Mouse (Mus musculus): ENCODE measurements around the gene Zfp385a. TPM values are rescaled to one million over a fixed set of nuclear protein-coding genes. Genes with fewer than 3 reads are reported as not detected.

Zfp385a gene
- total RNA-seq, 2 experiments from 2014 or later, result 12.9 to 13.0 TPM

DNA sequence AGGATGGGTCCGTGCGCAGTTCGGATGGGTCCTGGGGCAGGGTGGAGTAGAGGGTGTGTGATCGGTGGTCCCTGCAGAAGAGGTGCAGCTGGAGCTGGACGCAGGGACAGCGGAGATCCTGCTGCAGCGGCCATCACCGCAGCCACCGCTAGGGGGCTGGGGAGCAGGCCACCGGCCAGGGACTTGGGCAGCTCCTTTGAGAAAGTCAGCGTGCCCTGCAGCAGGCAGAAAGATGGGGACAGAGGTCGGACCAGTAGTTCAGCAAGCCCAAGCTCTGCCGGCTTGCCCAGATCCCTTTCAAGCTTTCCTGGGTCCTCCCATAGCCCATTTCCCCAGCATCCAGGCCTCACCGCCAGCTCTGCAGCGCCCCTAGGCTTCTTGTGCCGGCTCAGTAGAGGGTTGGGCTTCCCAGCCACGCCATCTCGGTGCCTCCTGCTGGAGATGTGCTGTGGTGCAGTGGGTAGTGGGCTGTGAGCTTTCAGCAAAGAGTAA lies 24.8 kb downstream of the Zfp385a start:
- intact Hi-C loops (cut with DNase I), result loop anchor here (5.0 kb wide), 1 partner anchor 328 kb away; no protein-coding TSS in a partner anchor
- DNase-seq, result peak; percentile 85

DNA sequence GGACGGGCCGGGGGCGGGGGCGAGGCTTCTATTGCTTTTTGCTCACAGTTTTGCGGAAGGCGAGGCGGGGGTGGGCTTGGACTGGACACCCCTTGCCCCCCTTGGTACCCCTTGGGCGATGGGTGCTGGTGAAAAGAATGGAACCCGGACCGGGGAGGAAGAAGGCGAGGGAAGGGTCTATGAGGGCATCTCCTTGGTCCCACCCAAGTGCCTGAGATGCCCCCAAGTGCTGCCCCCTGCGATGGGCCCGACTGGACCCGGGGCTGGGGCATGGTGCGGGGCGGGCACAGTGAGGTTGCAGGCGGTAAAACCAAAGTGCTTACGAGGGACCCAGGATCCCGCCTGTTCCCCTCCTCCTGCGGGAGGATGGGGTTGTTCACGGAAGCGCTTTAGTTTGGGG lies 25.7 kb downstream of the Zfp385a start:
- intact Hi-C loops (cut with DNase I), result no loop called here
- DNase-seq, result no peak

DNA sequence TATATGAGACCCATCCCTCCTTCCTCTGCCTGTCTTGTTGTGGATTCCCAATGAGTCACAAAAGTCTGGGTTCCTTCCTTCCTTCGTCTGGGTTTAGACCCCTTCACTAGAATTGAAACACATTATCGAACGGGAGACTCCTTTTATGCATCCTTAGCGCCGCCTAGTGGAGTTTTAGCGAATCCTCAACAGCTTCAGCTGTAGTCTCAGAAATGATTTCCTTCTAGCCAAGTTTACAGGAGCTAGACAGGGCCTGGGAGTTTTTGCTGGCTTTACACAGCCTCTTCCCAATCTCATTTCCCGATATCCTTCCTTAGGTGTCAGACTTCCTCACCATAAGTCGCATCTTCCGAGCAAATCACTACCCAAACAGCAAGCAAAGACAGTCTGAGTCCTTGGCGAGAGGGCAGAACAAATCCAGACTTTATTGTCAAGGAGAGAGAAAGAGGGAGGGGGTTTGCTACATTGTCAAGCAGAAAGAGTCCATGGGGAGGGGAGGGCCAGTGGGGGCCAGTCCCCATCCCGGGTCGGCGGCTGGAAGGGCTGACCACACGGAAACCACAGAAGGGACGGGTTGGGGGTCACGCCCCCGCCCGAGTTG lies 26.3 kb downstream of the Zfp385a start:
- DNase-seq, result peak; percentile 54 to 56
- intact Hi-C loops (cut with DNase I), result no loop called here

DNA sequence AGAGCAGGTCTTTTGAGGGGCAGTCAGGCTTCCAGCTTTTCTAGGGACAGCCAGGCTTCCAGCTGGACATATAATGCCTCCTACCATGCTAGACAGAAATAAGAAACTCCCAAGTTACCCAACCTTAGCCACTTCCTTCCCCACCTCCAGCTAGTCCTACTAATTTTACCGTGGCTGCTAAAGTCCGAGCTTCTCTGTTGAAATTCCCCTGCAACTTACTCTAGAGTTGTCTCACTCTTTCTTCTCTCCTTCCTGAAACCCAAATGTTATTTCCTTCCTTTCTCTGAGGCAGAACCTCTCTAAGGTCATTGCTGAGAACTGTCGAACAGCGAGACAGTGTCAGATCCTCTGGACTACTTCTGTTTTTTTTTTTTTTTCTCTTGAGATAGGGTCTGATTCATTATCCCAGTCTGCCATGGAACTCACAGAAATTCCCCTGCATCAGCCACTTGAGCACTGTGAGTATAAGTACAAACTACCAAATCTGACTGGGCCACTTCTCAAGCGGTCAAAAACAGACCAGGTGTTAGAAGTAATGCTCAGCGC lies 29.5 kb downstream of the Zfp385a start, which contains the start of gene Gpr84:
TSS of gene Gpr84 (minus strand) at position 248 of the 546 bp plus-strand sequence.
- intact Hi-C loops (cut with DNase I), result no loop called here
- DNase-seq, result no peak

DNA sequence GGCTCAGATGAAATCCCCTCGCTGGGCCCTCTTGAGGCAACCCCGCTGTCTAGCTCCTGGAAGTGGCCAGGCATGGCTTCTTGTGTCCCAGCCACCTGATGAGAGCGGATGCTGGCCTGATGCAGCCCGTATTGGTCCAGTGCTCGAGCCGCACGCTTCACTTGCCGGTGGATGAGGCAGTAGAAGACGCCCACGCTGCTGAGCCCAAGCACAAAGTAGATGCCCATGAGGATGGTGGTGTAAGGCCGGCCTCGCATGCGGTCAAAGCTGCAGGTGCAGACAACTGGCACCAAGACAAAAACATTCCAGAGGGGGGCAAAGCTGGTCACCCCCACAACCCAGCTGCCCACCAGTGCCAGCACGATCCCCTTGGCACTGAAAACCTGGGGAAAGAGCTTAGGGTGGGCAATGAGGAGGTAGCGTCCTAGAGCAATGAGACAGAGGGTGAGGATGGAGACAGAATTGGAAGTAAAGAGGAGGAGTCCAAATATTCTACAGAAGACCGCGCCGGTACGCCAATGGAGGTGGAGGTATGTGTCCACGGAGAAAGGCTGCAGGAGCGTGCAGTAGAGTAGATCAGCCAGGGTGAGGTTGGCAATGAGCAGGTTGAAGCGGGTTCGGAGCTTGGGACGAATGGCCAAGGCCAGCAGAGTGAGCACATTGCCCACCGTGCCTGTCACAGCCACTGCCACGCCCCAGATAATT lies 30.9 kb downstream of the Zfp385a start:
- intact Hi-C loops (cut with DNase I), result loop anchor here (5.0 kb wide), 1 partner anchor 102 kb away; no protein-coding TSS in a partner anchor
- DNase-seq, result no peak

DNA sequence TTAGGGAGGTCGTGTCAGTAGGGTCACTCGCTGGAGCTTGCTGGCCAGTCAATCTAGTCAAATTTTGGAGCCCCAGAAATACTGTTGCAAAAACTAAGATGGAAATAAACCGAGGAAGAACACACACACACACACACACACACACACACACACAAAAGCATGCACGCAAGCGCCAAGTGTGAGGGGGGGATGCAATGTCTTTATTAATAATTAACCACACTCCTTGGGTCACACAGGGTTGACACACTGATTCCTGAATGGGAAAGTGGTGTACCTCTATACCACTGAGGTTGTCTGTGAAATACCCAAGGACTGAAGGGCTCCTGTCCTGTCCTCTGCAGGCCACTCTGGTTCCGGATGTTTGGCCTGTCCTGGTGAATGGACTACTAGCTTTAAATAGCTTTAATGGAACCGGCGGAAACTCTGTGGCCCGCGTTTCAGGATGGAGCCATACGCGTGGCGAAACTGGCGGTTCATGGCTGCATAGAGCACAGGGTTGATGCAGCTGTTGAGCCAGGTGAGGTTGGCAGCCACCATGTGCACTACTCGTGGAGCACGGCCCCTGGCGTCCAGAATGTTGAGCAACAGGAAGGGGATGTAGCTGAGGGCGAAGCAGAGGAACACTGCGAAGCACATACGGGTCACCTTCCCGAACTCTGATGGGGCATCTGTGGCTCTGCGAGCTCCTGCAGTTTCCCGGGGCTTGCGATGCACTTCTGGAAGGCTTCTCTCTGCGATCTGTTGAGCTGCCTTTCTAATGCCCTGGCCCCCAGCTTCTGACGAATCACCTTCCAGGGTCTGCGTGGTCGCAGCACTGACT lies 31.6 kb downstream of the Zfp385a start:
- intact Hi-C loops (cut with DNase I), result loop anchor here (5.0 kb wide), 1 partner anchor 101 kb away; no protein-coding TSS in a partner anchor
- no peak for DNase-seq

DNA sequence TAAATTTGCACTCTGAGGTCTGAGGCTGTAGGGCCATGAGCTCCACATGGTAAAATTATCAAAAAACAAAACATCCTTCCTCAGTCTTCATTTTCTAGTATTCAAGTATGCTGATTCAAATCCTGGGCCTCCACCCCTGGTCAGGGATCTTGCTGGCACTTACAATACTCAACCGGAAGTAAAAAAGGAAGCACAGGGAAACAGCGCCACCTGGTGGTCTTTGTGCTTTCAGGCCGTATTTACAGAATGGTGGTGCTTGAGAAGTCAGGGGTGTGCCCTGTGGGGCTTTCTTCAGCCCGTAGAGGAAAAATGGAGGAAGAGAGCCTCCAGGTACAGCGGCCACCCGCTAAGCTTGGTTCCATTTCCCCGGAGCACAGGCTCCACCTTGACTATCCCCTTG lies 32.8 kb downstream of the Zfp385a start:
- peak; percentile 94 to 96 for DNase-seq
- intact Hi-C loops (cut with DNase I), result loop anchor here (1.0 to 5.0 kb wide), 4 partner anchors 22 to 125 kb away; no protein-coding TSS in a partner anchor

DNA sequence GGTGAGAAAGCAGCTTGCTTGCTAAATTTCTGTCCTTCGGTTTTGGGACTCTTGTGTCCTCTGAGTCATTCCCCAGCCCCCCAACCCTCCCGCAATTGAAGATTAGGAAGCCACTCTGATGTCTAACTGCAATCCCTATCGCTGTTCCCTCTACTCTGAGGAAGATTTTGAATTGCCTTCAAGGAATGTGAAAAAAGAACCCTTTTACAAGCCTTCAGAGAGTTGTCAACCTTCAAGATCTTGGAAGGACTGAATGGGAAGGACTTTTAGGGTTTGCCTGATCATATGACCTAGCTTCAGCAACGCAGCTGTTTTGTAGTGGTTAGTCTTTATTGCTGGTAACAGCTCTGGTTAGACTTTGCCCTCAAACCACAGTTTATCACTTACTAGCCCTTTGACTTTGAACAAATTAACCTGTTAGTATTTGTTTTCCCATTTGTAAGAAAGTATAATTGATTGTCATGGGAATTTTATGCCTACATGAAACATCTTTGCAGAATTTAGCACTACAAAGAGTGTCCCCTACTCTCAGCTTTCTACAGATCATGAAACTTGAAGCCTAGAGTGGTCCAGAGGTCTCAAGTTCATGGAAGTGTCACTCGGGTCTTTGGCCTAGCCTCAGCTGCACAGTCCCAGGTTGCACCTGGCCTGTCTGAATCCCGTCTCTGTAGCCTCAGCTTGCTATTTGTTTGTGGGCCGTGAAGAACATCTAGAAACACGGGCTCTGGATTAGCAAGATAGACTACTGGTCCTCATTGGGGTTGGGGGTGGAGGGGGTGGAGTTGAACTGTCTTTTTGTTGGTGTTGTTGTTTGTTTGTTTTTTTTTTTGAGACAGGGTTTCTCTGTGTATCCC lies 33.9 kb downstream of the Zfp385a start:
- DNase-seq, result no peak
- intact Hi-C loops (cut with DNase I), result loop anchor here (2.0 to 5.0 kb wide), 4 partner anchors 21 to 99 kb away; partner anchors contain the start of gene Hnrnpa1

DNA sequence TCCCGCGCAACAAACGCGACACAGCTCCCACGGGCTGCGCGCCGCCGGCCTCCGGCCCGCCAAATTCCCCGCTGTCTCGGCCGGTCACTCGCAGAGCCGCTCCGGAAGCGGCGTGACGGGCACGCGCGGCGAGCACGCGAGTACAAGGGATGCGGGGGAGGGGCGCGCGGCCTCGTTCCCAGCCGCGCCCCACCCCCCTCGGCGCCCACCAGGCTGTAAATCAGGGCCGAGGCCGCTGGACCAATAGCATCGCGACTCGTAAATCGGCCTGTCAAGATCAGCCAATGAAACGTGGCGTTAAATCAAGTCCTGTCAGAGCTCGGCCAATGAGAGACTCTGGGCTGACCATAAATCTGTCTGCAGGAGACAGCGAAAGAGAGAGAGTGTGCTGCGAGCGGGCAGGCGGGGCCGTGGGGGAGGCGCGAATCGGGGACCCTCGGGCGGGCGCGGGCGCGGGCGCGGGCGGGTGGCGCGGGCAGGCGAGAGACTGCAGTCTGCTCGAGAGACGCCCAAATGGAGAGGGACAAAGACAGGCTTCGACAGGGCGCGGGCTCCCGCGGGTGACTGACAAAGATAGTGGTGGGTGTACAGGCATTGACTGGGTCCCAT lies 34.7 kb downstream of the Zfp385a start:
- DNase-seq, result peak; percentile 90 to 91
- intact Hi-C loops (cut with DNase I), result loop anchor here (2.0 to 5.0 kb wide), 2 partner anchors 64 to 98 kb away; partner anchors contain the start of gene Hnrnpa1

DNA sequence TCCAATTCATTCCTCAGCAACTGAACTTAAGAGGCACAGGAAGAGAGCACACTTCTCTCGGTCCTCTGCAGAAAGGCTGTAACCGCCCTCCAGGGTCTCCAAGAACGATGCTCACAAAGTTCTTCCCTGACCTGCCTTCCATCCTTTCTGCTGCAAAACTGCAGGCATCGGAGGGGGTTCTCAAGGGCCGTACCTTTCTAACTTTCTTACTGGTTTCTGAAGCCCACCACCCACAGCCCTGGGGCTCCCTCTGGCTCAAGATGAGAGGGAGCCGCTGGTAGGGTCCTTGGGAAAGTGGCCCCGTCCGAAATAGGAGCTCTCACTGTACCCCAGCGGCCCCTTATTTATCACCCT lies 35.3 kb downstream of the Zfp385a start:
- DNase-seq, result no peak
- intact Hi-C loops (cut with DNase I), result loop anchor here (2.0 kb wide), 1 partner anchor 64 kb away; the partner anchor contains the start of gene Hnrnpa1

DNA sequence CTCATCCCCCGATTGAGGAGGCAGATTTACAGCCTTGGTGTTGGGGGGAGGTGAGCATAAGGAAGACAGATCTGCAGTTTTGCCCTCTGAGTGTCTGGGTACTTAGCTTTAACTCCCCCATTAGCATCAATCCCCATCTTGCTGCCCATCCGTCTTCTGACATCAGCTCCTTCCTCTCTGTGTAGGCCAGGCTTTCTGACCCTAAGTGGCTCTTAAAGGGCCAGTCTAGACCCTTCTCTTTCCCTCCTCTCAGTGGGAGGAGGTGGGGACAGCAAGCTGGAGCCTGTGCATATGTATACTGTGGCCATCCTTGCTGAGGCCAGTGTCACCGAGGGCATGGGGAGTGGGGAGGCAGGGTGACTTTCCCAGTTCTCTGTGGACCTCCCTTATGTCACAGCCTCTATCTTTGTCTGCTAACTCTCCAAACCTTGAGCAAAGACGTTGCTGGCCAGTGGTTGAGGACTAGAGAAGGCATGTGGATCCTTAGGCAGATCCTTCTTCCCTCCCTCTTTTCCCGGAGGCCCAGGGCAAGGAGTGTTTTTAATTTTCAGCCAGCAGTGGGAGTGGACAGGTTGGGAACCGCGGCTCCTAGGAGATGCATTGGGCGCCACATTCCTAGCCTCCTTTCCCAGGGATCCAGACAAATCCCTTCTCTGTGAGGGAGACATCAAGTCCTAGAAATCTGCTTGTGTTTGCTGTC lies 35.8 kb downstream of the Zfp385a start:
- intact Hi-C loops (cut with DNase I), result loop anchor here (2.0 kb wide), 1 partner anchor 63 kb away; the partner anchor contains the start of gene Hnrnpa1
- no peak for DNase-seq

DNA sequence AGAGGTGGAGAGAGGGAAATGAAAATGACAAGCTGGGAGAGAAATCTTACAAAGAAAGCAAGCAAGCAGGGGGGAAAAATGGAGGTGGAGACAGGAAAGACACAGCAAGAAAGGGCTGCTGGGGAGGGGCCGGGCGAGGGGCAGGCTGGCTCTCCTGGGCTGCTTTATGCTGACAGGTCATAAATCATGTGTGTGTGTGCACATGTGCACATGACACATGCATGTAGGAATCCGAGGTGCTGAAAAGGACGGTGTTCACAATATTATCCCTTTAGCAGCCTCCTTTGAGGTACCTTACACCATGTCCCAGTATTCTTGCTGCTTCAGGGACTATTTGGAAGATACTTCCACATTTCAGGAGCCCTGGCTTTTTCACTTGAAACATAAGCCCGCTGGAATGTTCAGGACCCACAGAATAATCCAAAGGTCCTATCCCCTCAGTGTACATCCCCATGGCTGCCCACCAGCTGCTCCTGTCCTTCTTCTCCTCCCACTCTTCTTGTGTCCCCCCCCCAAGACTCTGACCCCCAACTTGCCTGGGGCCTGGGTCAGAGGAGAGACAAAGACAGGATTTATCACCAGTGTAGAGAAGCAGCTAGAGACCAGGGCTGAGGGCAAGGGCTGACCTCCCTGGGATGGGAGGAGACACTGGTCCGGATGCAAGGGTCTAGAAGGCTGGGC lies 37.4 kb downstream of the Zfp385a start:
- intact Hi-C loops (cut with DNase I), result no loop called here
- no peak for DNase-seq

DNA sequence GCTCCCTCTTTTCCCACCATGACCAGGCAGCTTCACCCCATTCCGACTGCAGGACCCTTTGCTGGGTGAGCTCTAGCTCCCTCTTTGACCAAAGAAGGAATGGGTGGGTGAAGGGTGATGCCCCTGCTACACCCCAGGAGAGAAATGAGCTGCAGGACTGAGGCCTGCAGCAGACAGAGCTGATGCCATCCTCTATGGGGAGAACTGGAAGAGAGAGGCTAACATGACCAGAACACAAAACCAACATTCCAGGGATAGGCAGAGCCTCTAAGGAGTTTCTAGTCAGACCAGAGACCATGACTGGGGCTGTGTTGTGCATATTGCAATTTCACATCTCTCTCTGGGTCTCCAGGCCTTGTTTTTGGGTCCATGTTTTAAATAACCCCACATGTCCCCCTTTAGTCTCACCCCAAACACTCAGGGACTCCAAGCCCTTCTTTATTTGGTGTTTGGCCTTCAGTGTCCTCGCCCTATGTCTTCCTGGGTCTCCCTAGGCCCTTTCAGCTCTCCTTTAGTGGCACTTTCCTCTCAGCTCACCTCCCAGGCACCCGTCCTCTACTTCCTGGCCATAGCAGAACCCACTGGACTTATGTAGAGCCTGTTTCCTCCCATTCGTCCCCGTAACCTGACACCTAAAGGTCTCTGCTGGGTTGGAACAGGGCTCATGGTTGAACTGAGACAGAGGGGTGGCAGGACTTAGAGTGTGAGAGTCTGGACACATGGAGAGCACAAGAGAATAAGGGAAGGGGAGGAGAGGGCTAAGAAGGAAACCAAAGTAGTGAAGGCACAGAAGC lies 38.1 kb downstream of the Zfp385a start:
- no peak for DNase-seq
- intact Hi-C loops (cut with DNase I), result no loop called here

DNA sequence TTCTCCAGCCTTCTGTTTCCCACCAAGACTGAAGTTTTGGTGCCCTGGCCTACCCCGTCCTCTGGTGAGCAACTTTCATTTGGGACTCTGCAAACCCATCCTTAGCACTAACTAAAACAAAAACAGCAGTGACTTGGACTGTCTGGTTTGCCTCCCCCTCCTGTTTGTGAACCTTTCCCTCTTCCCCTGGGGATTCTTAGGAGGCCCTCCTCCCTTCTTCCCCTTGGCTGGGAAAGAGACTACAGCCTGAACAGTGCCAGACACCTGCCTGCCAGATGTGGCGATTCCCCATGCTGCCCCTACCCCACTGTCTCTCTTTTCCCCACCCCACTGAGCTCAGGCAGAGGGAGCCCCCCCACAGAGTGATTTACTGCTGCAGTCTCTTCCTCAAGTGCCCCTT lies 38.8 kb downstream of the Zfp385a start:
- no peak for DNase-seq
- intact Hi-C loops (cut with DNase I), result no loop called here

DNA sequence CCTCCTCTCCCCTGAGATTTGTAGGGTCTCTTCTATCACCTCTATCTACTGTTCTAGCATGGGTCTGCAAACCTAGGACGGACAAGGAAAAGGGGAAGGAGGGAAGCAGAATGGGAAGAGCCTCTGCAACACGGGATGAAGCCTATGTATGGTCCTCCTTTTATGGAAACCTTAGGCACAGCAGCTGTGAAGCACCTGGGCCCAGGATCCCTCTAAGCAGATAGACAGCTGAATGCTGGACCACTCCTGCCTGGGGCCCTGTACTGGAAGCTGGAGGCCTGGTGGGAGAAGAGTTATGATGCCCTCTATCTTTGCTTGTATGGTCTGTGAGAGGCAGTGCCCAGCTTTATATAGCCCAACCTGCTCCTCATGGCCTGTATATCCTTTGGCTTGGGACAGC lies 39.3 kb downstream of the Zfp385a start:
- no peak for DNase-seq
- intact Hi-C loops (cut with DNase I), result no loop called here

DNA sequence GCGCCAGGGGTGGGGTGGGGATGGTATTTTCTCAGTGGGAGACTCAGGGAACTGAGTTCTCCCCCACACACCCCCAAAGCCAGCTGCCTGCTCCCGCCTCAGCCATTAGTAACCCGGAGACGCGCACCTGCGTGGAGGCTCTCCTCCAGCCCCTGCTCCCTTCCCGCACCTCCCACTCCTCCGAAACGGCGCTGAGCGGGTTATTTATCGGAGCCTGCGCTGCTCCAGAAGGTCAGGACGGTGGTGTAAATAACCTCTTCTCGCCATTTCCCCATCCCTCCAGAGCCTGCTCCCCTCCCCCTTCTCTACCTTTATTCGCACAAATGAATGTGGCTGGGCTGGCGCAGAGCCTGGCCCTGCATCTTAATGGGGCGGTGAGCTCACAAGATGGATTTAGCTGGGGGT lies 39.8 kb downstream of the Zfp385a start:
- intact Hi-C loops (cut with DNase I), result no loop called here
- no peak for DNase-seq

DNA sequence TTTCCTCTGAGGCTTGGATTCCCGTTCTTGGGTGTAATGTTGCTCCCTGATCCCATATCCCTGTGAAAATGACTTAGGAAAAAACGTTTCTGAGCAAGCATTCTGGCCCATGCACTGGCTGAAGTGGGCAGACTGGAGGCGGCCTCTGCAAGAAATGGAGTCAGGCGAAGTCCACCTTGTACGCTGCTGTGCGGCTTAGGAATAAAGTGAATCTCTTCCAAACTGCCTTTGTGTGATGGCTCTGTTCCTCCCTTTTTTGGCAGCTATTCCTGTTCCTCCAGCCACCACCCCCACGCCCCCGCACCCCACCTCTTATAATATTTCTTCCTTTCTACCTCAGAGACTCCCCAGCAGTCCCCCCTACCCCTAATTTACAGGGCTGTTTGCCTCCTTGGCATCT lies 40.2 kb downstream of the Zfp385a start:
- intact Hi-C loops (cut with DNase I), result no loop called here

More for the DNA sequence above, 40.2 kb downstream of the Zfp385a start:
- DNase-seq, result no peak

Data from heart, postnatal 36 days (tissue).